Mouse (Mus musculus) left cerebral cortex, adult 8-10 months (tissue): ENCODE measurements around the gene Gm340. TPM values are rescaled to one million over a fixed set of nuclear protein-coding genes. Genes with fewer than 3 reads are reported as not detected.

Experiments
- DNase-seq, 2 experiments: peaks; one replicate each; pipeline ENCODE4 v3.0.0; 2022; ENCODE audit warnings: low spot score in 2 of 2
- microRNA-seq, 2 experiments: library from miRNA; unstranded; fragments of <30 nt; microRNA quantifications; one replicate each; pipeline ENCODE4 v1.2.0; 2022
- total RNA-seq, 4 experiments: library from RNA; stranded (reverse); gene quantifications; 2 replicates each; pipeline ENCODE4 v1.2.4; 2022

Gm340 gene
- total RNA-seq, 4 experiments from 2014 or later: 13.5 to 15.5 (median 14.8) TPM

GRCm38 (mm10) chr19:41613325-41614087 is 31.3 kb downstream of the Gm340 start:
- no peak for DNase-seq

GRCm38 (mm10) chr19:41615606-41616224 is 33.5 kb downstream of the Gm340 start:
- DNase-seq: no peak

DNA sequence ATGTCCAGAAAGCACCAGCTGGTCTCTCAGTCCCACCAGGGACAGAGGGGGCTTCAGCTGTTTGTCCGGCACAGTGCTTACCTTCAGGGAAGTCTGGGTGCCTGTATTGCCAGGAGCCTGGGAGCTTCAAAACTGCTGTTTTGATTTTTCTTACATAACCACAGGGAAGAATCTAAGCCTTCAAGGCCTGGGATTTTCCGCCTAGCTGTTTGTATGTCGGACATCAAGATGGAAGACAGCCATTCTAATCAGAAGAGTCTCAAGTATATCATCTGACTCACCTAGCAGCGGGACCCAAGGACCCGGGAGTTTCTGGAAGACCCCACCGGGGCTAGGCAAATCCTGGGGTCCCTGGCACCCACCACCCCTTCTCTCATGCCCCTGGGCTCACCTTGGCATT is 34.1 kb downstream of the Gm340 start:
- DNase-seq: no peak

- DNase-seq: no peak
Observed at GRCm38 (mm10) chr19:41617102-41617501, 34.9 kb downstream of the Gm340 start.

- no peak for DNase-seq
Observed at GRCm38 (mm10) chr19:41618153-41618657, 36.0 kb downstream of the Gm340 start.

DNA sequence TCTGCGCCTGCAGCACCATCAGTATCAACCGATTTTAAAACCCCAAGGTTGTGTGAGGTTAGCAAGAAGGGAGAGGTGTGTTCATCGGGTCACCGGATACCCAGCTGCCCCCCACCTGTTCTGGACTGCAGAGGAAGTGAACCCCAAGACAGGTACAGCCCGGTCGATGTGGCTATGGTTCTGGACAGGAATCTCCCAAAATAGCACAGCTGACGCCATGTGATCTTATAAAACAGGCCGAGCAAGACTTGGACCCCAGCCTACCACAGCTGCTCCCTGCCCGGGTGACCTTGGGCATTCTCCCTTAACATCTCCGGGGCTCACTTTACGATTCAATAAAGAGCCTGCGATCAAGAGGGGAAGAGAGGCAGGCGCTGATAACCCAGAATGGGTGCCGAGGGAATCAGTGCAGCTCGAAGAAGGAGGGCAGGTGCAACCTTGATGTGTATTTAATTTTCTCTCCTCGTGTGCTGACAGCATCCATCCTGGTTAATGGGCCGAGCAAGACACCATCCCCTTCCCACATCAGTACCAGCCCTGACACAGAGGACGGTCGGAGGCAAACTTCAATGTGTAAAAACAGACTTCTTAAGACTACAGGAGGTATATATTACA is 36.7 kb downstream of the Gm340 start:
- no peak for DNase-seq

DNA sequence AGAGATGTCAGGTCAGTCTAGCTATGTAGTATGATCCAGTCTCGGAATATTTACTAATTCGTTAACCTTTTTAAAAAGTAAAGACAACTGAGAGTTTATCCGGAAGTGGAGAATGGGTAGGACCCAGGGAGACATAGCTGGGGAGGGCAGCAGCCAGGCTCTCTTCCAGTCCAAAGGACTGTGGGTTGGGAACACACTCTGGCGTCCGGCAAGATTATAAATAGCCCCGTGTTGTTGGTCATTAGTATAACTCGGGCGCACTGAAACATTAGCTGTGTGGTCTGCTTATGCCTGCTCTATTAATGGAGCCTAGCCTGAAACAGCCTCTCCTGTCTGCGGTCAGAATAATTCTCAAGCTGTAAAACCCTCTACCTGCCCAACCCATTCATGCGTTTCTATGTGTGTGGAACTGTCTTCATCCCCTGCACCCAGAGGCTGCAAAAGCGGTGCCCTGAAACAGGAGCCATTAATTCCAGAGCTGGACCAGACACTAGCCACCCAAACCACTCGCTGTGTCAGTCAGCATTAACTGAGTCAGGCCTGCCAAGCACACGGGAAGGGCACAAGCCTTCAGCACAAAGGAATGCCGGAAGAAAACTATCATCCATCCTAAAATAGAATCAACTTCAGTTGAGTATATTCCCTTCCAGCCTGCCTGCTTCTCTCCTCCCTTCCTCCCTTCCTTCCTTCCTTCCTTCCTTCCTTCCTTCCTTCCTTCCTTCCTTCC is 38.4 kb downstream of the Gm340 start:
- no peak for DNase-seq

DNA sequence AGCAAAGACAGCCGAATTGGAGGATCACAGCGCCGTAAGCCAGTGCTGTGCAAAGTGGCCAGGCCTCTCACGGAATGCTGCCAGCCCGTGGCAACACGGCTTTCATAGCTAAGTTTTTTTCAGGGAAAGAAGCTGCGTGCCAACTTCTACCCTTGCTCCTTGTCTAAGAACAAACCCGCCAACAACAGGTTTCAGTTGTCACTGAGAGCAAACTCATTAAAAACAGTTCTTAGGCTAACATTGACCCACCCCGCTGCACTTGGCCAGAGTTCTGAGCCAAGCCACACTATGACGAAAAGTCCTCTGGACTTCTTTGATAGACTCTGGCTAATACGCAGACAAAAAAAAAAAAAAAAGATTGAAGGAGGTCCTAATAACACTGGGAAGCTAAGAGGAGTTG is 46.8 kb downstream of the Gm340 start:
- DNase-seq: no peak

DNA sequence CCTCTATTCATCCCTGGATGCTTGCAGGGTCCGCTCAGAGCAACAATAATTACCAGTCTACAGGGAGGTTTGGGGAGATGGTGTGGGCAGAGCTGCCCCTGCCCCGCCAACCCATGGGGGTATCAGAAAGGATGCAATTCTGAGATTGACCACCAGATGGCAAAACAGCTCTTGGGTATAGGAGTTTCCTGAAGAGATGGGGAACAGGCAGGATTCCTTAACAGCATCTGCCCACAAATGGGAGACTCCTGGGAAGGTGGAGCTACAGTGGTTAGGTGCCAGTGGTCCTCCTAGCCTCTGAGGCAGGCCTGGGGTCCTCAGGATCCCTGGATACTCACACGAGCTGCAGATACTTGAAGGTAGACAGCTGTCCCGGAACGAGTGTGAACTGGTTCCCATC is 47.4 kb downstream of the Gm340 start:
- peak in 1 of 2 experiments; percentile 50 for DNase-seq

- DNase-seq: no peak
Observed at GRCm38 (mm10) chr19:41634099-41634498, 51.9 kb downstream of the Gm340 start.

DNA sequence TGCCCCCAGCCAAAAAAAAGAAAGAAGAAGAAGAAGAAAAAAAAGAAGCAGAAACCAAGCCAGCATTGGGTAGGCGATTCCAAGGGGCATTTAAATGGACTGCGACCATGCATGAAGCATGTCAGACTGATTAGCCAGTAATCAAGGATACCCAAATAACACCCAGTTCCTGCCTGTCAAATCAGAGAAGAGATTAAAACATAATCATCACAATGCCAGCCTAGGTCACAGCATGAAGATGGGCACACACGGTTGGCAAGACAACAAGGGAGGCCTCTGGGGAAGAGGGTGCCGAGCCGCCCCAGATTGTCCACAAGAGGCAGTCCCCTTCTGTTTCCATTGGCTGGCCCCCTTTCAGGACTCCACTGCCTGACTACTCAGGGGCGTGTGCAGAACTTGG is 52.8 kb downstream of the Gm340 start:
- DNase-seq: no peak

Small RNAs within 50 kb of the gene (microRNA-seq; reads per million reads assigned to microRNA genes)
- 0 reads per million in 2 experiments for gene Mir8091

Other genes starting within 250 kb of the Gm340 start
- 1 to 10 TPM; 2.3 to 5.0 (median 3.6) TPM for gene Pik3ap1, start 197.3 kb upstream of the Gm340 start, total RNA-seq
- gene Lcor, start 99.7 kb upstream of the Gm340 start, total RNA-seq: 10 to 100 TPM; 18.6 to 21.9 (median 20.8) TPM
- 10 to 100 TPM; 43.6 to 51.7 (median 48.7) TPM for gene Slit1, start 161.3 kb downstream of the Gm340 start, total RNA-seq
- 1 to 10 TPM; 3.2 to 5.5 (median 3.8) TPM for gene Arhgap19, start 219.7 kb downstream of the Gm340 start, total RNA-seq
- 10 to 100 TPM; 18.5 to 22.1 (median 20.7) TPM for gene Frat1, start 247.6 kb downstream of the Gm340 start, total RNA-seq